Mouse (Mus musculus) small intestine, adult 2 months (tissue): ENCODE results near the gene Sephs1.

ENCODE experiments used
- CTCF ChIP-seq: fragments of 200-500 bp; IDR thresholded peaks from 2 replicates; pipeline ENCODE4 v1.5.1; 2012; ENCODE audit warnings: low read depth, mild to moderate bottlenecking, control low read depth, inconsistent platforms, low read length, moderate library complexity, mixed read lengths; ENCODE audit not compliant: insufficient replicate concordance, insufficient read length; ENCODE audit errors: extremely low read depth
- POLR2A ChIP-seq: fragments of 200-500 bp; IDR thresholded peaks from 2 replicates; pipeline ENCODE4 v1.6.1; 2012; ENCODE audit warnings: low read depth, mild to moderate bottlenecking, control low read depth, inconsistent platforms, low read length, moderate library complexity

GRCm38 (mm10) chr2:4922476-4923164 is 41.3 kb downstream of the Sephs1 start:
- TF ChIP-seq POLR2A (no peak), CTCF (no peak)
